Mouse (Mus musculus) hindbrain, embryonic 14.5 days (tissue): Measurements from ENCODE around the gene Man2a1. TPM values are rescaled to one million over a fixed set of nuclear protein-coding genes. Genes with fewer than 3 reads are reported as not detected.

Source experiments
- ATAC-seq: fragments of 200-750 bp; cut with Nextera tagmentation; 2 replicates; pipeline ENCODE4 v1.8.0; 2017; ENCODE audit warnings: moderate number of reproducible peaks, mild to moderate bottlenecking, moderate TSS enrichment, moderate library complexity; ENCODE audit not compliant: low FRiP score
- DNase-seq: peaks from one replicate; pipeline ENCODE4 v3.0.0-alpha.2; 2015; ENCODE audit warnings: low spot score
- H3K27ac ChIP-seq: fragments of 300-500 bp; sonication (generic); 2 replicates; pipeline ENCODE4 v1.5.1; 2014; ENCODE audit warnings: mild to moderate bottlenecking, moderate library complexity
- H3K27me3 ChIP-seq: fragments of 300-500 bp; sonication (generic); 2 replicates; pipeline ENCODE4 v1.6.1; 2014; ENCODE audit warnings: mild to moderate bottlenecking, low read length, mixed read lengths; ENCODE audit not compliant: control insufficient read depth, insufficient read depth
- H3K36me3 ChIP-seq: fragments of 300-500 bp; sonication (generic); replicated peaks from 2 replicates; pipeline ENCODE4 v1.6.1; 2014; ENCODE audit not compliant: control insufficient read depth, insufficient read depth
- H3K4me1 ChIP-seq: fragments of 300-500 bp; sonication (generic); replicated peaks from 2 replicates; pipeline ENCODE4 v1.6.1; 2014; ENCODE audit warnings: antibody characterized with exemption, low read length, mixed read lengths; ENCODE audit not compliant: control insufficient read depth, insufficient read depth
- H3K4me2 ChIP-seq: fragments of 300-500 bp; sonication (generic); replicated peaks from 2 replicates; pipeline ENCODE4 v1.6.1; 2014; ENCODE audit warnings: mild to moderate bottlenecking, moderate library complexity
- H3K4me3 ChIP-seq: fragments of 300-500 bp; sonication (generic); replicated peaks from 2 replicates; pipeline ENCODE4 v1.5.1; 2014; ENCODE audit warnings: mild to moderate bottlenecking, low read length
- H3K9ac ChIP-seq: fragments of 300-500 bp; sonication (generic); 2 replicates; pipeline ENCODE4 v1.6.1; 2014
- H3K9me3 ChIP-seq: fragments of 300-500 bp; sonication (generic); 2 replicates; pipeline ENCODE4 v1.6.1; 2016; ENCODE audit warnings: low read length; ENCODE audit not compliant: control insufficient read depth
- WGBS: fragments of 180-500 bp; shearing (Covaris S2); extraction: QIAGEN DNeasy Blood & Tissue Kit; methylation state at CpG from one replicate; pipeline ENCODE4 v1.1.7; 2014; 5-methylcytosine and 5-hydroxymethylcytosine counted together
- polyA plus RNA-seq: library from polyadenylated mRNA; unstranded; fragments of >200 nt; fragmentation: Nextera tagmentation; extraction: Ambion mirVana; gene quantifications from 2 replicates; pipeline ENCODE4 v1.2.1, GENCODE M21; 2014

Gene Man2a1
- polyA plus RNA-seq, 1 experiment from 2014 or later: 5.5 TPM

DNA sequence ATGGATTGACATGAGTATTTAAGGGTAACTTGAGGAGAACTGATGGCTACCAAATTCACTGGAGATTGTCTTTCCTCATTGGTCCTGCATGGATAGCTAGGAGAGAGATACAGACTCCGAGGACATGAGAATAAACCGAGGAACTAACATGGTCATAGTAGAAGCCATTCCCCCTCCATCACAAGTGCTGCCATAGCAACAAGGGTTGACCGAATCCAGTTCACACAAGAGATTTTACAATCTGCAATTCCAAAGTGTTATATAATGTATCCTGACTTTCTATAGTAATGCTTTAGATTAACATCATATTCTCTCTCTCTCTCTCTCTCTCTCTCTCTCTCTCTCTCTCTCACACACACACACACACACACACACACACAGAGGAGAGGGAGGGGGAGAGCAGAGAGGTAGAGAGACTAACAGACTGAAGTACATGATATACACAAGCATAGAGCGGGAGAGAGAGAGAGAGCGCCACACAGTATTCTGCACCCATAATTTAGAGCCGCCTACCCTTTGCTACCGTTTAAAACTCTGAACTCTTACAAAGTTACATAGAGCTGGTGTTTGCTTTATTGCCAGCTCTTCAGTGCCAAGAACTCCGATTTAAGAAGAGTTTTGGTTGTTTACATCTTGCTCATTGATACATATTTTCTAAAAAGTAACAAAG is 37.5 kb downstream of the Man2a1 start:
- Histone ChIP-seq H3K4me2 (no peak overlapping the region), H3K4me1 (no peaks in the 10 kb centered on the region), H3K36me3 (peaks cover 5% of the 10 kb centered on the region; the same call in 1 of the 2 replicates), H3K9me3 (no peaks in the 10 kb centered on the region), H3K4me3 (no peak overlapping the region), H3K27ac (no peak overlapping the region), H3K9ac (no peak overlapping the region), H3K27me3 (no peaks in the 10 kb centered on the region)
- DNase-seq: no peak
- 68% methylated on average over 8 of the region's 8 CpGs for WGBS
- ATAC-seq: no peak

DNA sequence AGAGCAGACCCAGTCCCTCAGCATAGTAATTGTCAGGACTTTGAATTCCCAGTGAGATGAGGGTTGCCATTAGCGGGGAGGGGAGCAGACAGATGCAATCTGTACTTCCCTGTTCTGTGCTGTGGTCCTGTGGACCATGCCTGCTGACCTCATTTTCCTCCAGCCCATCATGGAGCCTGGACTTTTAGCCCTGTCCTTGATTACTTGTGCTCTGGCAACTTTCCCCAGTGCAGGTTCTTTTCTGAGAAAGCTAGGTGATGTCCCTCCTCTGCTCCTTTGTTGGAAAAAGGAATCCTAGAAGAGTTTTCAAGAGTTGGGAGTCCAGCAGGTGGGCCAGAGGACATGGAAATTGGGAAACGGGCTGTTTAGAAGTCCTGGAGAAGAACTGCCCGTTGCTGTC is 40.8 kb downstream of the Man2a1 start:
- WGBS: 60% methylated on average over 3 of the region's 3 CpGs
- Histone ChIP-seq H3K27ac (no peak overlapping the region), H3K36me3 (0 out of 2 replicates have a peak, but pooled peaks cover 5% of the 10 kb centered on the region), H3K27me3 (no peaks in the 10 kb centered on the region), H3K4me3 (no peak overlapping the region), H3K4me2 (no peak overlapping the region), H3K4me1 (peaks cover 4% of the 10 kb centered on the region; the same call in 1 of the 2 replicates), H3K9me3 (no peaks in the 10 kb centered on the region), H3K9ac (no peak overlapping the region)
- no peak for ATAC-seq
- no peak for DNase-seq

DNA sequence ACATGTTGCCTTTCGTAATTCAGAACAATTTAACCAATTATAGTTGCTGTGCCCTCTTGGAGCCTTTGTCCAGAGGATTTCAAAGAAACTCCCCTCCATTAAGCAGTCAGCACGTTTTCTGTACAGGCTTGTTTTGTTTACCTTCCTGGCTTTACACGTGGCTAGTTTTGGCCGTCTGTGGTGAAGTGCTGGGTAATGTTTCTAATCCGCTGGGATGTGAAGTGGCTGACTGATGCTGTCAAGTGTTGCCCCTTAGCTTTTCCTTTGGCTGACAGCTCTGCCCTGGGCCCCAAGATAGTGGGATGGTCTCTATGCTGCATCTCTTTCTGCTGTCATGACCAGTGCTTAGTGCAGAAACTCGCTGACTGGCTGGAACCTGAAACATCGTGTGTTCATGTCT is 43.1 kb downstream of the Man2a1 start:
- no peak overlapping the region for H3K27ac ChIP-seq
- 0 out of 2 replicates have a peak, but pooled peaks cover 7% of the 10 kb centered on the region for H3K36me3 ChIP-seq
- ATAC-seq: no peak
- WGBS: 36% methylated on average over 7 of the region's 7 CpGs
- H3K27me3 ChIP-seq: no peaks in the 10 kb centered on the region
- H3K4me3 ChIP-seq: no peak overlapping the region
- H3K4me2 ChIP-seq: no peak overlapping the region
- no peak overlapping the region for H3K9ac ChIP-seq
- H3K4me1 ChIP-seq: peaks cover 4% of the 10 kb centered on the region; the same call in 1 of the 2 replicates
- no peak for DNase-seq
- no peaks in the 10 kb centered on the region for H3K9me3 ChIP-seq

DNA sequence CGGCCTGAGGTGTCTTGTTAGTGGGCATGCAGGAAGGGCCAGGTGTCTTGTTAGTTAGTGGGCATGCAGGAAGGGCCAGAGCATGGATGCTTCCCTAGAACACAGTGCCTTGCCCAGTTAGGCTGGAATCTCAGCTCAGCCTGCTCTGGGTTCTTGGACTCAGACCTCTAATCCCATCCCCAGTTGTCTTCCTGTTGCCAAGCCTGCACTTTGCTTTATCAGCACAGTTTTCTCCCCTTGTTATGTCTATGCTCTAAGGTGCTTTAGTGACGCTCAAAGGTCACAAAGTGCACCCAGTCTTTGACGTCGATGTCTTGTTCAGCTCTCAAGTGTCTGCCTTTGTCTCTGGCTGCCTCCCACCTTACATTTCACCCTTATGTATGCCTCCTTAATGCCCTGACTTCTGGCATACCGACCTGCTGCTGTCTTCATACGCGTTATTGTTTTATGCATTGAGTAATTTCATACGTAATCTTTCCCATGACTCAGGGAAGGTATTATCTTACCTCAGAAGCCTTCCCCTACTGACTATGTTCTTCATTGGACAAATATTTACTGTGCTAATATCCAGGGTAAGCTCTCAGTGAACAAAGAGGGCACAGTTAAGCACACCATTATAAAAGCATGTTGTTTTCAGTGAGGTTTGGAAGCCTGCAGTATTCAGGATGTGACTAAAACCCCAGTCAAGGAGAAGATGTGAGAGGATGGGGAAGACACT is 44.5 kb downstream of the Man2a1 start:
- Histone ChIP-seq H3K4me2 (no peak overlapping the region), H3K27ac (no peak overlapping the region), H3K36me3 (0 out of 2 replicates have a peak, but pooled peaks cover 2% of the 10 kb centered on the region), H3K9ac (no peak overlapping the region), H3K9me3 (no peaks in the 10 kb centered on the region), H3K27me3 (no peaks in the 10 kb centered on the region), H3K4me1 (peaks cover 4% of the 10 kb centered on the region; the same call in 1 of the 2 replicates), H3K4me3 (no peak overlapping the region)
- ATAC-seq: no peak
- DNase-seq: no peak
- 84% methylated on average over 8 of the region's 8 CpGs for WGBS

DNA sequence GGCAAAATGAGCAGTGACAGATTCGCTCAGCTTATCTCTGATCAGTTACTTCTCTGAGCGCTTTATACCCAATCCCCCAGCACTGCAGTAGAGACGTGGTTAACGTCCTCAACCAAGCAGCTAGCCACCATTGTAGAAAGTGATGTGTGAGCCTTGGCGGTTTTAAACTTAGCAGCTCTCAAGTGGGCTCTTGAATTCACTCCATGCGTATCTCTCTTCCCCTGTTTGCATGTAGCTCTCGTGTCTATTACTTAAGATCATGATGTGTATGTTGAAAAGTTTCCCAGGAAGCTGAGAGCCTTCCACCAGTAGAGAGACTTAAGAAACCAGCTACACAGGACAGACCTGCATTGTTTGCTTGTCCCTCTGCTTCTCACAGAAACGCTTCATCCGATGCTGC is 46.9 kb downstream of the Man2a1 start:
- DNase-seq: no peak
- 85% methylated on average over 9 of the region's 9 CpGs for WGBS
- Histone ChIP-seq H3K9ac (no peak overlapping the region), H3K4me2 (no peak overlapping the region), H3K36me3 (peaks cover 15% of the 10 kb centered on the region), H3K27ac (no peak overlapping the region), H3K9me3 (peaks cover 1% of the 10 kb centered on the region; the same call in 1 of the 2 replicates), H3K4me3 (no peak overlapping the region), H3K27me3 (no peaks in the 10 kb centered on the region), H3K4me1 (peaks cover 4% of the 10 kb centered on the region; the same call in 1 of the 2 replicates)
- ATAC-seq: no peak

DNA sequence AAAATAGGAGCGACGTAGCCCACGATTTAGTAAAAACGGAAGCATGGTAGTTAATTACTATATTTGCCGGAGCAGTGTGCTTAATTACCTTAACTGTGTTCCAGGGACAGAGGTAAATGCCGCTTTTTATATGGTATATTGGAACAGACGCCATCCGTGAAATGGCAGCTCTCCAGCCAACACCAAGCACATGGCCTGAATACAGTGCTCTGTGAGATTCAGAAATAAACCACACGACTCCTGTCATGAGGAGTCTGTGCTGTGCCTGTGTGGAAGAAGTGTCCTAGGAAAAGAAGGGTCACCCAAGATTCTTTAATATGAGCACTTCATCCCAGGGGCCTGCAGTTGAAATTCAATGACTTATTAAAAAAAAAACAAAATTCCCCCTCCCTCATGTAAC is 50.2 kb downstream of the Man2a1 start:
- H3K9ac ChIP-seq: no peak overlapping the region
- DNase-seq: no peak
- no peak overlapping the region for H3K4me2 ChIP-seq
- H3K27ac ChIP-seq: no peak overlapping the region
- 85% methylated on average over 9 of the region's 9 CpGs for WGBS
- peaks cover 8% of the 10 kb centered on the region; the same call in 1 of the 2 replicates for H3K9me3 ChIP-seq
- ATAC-seq: no peak
- H3K4me1 ChIP-seq: no peaks in the 10 kb centered on the region
- H3K4me3 ChIP-seq: no peak overlapping the region
- no peaks in the 10 kb centered on the region for H3K27me3 ChIP-seq
- H3K36me3 ChIP-seq: peaks cover 25% of the 10 kb centered on the region

DNA sequence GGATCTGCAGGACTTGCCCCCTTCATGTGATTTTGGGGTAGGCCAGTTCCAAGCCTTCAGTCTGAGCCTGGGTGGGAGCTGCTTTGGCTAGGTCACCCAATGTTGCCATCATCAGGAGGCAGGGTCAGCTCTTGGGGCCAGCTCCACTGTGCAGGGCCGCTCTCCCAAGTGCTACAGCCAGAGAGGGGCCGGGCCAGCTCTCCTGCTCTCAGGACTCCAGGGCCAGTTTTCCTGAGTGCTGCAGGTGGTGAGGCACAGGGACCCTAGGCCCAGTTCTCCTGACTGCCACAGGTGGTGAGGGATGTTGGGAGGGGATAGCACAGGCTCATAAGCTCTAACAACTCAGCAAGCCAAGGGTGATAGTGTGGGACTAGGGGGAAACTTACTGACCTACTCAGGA is 53.1 kb downstream of the Man2a1 start:
- H3K9me3 ChIP-seq: peaks cover 8% of the 10 kb centered on the region; the same call in 1 of the 2 replicates
- H3K4me1 ChIP-seq: no peaks in the 10 kb centered on the region
- peaks cover 27% of the 10 kb centered on the region for H3K36me3 ChIP-seq
- H3K9ac ChIP-seq: no peak overlapping the region
- WGBS: 97% methylated on average over 2 of the region's 2 CpGs
- DNase-seq (no peak), ATAC-seq (no peak)
- H3K4me3 ChIP-seq: no peak overlapping the region
- H3K27me3 ChIP-seq: no peaks in the 10 kb centered on the region
- H3K4me2 ChIP-seq: no peak overlapping the region
- H3K27ac ChIP-seq: no peak overlapping the region

DNA sequence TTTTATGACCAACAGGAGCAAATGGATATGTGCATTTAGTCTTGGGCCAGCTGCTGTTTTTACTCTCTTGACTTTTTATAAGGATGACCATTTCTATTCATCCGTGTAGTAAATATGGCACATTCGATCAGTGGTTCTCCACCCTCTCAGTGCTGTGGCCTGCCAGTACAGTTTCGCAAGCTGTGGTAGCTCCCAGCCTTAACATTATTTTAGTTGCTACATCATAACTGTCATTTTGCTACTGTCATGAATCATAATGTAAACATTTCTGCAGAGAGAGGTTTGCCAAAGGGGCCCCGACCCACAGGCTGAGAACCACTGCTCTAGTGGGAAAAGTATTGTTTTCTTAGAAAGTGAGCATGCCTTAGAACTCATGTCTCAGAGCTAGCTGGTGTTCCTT is 59.1 kb downstream of the Man2a1 start:
- Histone ChIP-seq H3K4me3 (no peak overlapping the region), H3K27ac (no peak overlapping the region), H3K9me3 (no peaks in the 10 kb centered on the region), H3K9ac (no peak overlapping the region), H3K36me3 (peaks cover 16% of the 10 kb centered on the region), H3K4me2 (no peak overlapping the region), H3K27me3 (no peaks in the 10 kb centered on the region), H3K4me1 (no peaks in the 10 kb centered on the region)
- 97% methylated on average over 4 of the region's 4 CpGs for WGBS
- no peak for ATAC-seq
- DNase-seq: no peak

DNA sequence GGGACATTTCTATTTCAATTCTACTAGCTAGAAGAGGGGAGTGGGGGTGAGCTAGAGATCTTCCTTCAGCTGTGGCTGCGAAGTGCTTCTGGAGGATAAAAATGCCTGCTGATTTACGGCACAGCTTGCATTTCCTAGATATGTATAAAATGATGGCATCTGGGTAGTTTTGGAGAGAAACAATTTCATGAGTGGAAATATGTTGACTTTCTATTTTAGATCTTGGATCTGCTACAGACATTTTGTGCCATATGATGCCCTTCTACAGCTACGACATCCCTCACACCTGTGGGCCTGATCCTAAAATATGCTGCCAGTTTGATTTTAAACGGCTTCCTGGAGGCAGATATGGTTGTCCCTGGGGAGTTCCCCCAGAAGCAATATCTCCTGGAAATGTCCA is 66.0 kb downstream of the Man2a1 start:
- DNase-seq (no peak), ATAC-seq (no peak)
- Histone ChIP-seq H3K9ac (no peak overlapping the region), H3K4me2 (no peak overlapping the region), H3K4me1 (no peaks in the 10 kb centered on the region), H3K27ac (no peak overlapping the region), H3K36me3 (peaks cover 12% of the 10 kb centered on the region), H3K4me3 (no peak overlapping the region), H3K27me3 (no peaks in the 10 kb centered on the region), H3K9me3 (no peaks in the 10 kb centered on the region)
- 72% methylated on average over 4 of the region's 4 CpGs for WGBS
